Mouse (Mus musculus) heart, embryonic 10.5 days (tissue): ENCODE measurements around the gene Tldc1. TPM values are rescaled to one million over a fixed set of nuclear protein-coding genes. Genes with fewer than 3 reads are reported as not detected.

Experiments used
- DNase-seq: peaks from one replicate; pipeline ENCODE4 v3.0.0-alpha.2; 2017; ENCODE audit warnings: low spot score
- H3K27ac ChIP-seq: fragments of 300-500 bp; sonication (generic); 2 replicates; pipeline ENCODE4 v1.5.1; 2016; ENCODE audit warnings: mild to moderate bottlenecking
- H3K27me3 ChIP-seq: fragments of 300-500 bp; sonication (generic); 2 replicates; pipeline ENCODE4 v1.6.1; 2016; ENCODE audit warnings: mild to moderate bottlenecking; ENCODE audit not compliant: poor library complexity, insufficient read depth, severe bottlenecking
- H3K36me3 ChIP-seq: fragments of 300-500 bp; sonication (generic); 2 replicates; pipeline ENCODE4 v1.6.1; 2016; ENCODE audit warnings: mild to moderate bottlenecking, moderate library complexity
- H3K4me1 ChIP-seq: fragments of 300-500 bp; sonication (generic); 2 replicates; pipeline ENCODE4 v1.6.1; 2016; ENCODE audit warnings: mild to moderate bottlenecking
- H3K4me3 ChIP-seq: fragments of 300-500 bp; sonication (generic); 2 replicates; pipeline ENCODE4 v1.5.1; 2016; ENCODE audit warnings: mild to moderate bottlenecking, moderate library complexity
- H3K9me3 ChIP-seq: fragments of 300-500 bp; sonication (generic); 2 replicates; pipeline ENCODE4 v1.6.1; 2016; ENCODE audit warnings: mild to moderate bottlenecking, moderate library complexity
- WGBS: fragments of 180-500 bp; shearing (Covaris S2); methylation state at CpG from one replicate; pipeline ENCODE4 v1.1.7; 2016; 5-methylcytosine and 5-hydroxymethylcytosine counted together
- polyA plus RNA-seq: library from polyadenylated mRNA; unstranded; fragments of >200 nt; fragmentation: Nextera tagmentation; extraction: Ambion mirVana; gene quantifications from 2 replicates; pipeline ENCODE4 v1.2.1, GENCODE M21; 2016

Gene Tldc1
- polyA plus RNA-seq, 1 experiment from 2014 or later, result 14.5 TPM

DNA sequence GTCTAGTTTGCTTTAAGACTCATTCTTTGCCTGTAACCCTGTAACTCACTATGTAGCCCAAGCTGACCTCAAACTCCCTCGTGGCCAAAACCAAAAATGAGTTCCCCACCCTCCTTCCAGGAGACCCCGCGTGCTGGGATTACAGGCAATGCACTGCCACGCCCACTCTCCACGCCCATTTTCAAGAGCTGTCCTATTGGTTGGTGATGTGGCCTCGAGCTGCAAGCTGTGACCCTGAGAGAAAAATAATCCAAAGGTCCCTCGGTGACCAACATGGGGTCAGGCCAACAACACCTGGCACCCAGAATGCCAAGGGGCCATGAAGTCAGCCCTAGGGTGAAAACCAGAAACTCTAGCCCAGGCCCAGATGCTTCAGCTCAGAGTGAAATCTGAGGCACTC is 16.5 kb upstream of the Tldc1 start:
- Histone ChIP-seq H3K4me1 (peaks cover 41% of the 10 kb centered on the region), H3K27ac (no peak overlapping the region), H3K9me3 (no peaks in the 10 kb centered on the region), H3K4me3 (no peak overlapping the region), H3K36me3 (no peaks in the 10 kb centered on the region), H3K27me3 (peaks cover under 1% of the 10 kb centered on the region; the same call in 1 of the 2 replicates)
- DNase-seq, result no peak
- 45% methylated on average over 7 of the region's 7 CpGs for WGBS

DNA sequence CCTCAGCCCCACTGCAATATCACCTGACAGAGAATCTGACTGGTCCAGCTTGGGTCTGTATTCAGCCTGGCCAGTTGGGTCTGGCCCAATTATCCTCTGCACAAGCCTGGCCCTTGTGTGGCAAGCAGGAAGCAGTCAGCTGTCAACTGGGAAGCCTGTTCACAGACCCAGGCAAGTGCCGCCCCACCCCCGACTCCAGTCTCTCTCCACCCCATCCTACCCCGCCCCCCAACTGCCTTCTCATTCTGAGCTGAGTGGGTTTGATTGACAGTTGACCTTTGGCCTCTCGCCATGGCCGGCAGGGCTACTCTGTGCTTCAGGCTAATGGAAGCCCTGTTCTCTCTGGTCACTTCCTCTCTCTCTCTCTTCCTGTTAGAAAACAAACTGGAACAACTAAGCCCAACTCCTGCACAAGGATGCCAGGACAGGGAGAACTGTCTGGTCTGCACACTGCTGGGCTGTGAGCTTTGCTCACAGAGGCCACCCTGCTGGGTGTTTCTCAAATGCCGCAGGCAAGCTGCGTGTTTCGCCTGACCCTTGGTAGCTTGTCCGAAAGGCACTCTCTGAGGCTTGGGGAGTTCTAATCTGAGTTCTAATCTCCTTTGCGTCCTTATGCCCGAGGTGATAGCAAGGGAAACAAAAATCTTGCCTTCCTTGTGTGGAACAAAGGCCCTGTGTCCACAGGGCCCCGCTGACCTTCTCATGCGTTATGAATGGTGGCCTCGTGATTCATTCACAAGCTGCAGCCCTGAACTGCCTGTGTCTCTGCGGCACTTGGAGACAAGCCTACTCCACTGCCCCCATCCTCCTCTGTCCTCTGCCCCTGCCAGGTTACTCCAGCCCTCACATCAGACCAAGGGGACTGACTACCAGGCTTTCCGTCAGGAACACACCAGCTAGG is 13.8 kb upstream of the Tldc1 start:
- peak overlapping the region; percentile 80 for H3K27ac ChIP-seq

DNA sequence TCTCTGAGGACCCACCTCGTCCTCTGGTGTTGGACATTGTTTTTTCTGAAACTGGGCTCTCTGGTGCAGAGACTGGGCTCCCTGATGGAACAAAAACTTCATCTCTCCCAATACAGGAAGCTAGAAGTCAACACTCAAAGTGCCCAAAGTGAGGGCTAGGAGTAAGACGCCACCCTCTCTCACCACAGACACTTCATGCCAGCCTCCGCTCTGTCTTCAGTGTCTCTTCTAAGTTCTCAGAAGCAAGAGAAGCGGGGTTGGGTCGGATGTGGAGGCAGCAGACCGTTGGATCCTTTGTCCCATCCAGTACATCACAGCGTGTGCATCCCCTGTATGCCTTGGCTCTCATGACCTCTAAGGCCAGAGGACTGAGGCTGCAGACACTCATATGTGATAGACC is 11.4 kb upstream of the Tldc1 start:
- Histone ChIP-seq H3K27me3 (peaks cover 22% of the 10 kb centered on the region), H3K36me3 (no peaks in the 10 kb centered on the region), H3K27ac (no peak overlapping the region), H3K4me1 (peaks cover 42% of the 10 kb centered on the region), H3K4me3 (no peak overlapping the region), H3K9me3 (no peaks in the 10 kb centered on the region)
- 87% methylated on average over 7 of the region's 7 CpGs for WGBS
- DNase-seq, result no peak

More for the DNA sequence above, 13.8 kb upstream of the Tldc1 start:
- H3K9me3 ChIP-seq, result no peaks in the 10 kb centered on the region
- H3K4me1 ChIP-seq, result peaks cover 30% of the 10 kb centered on the region
- WGBS, result 35% methylated on average over 16 of the region's 16 CpGs
- peaks cover 9% of the 10 kb centered on the region; the same call in 1 of the 2 replicates for H3K27me3 ChIP-seq
- H3K36me3 ChIP-seq, result no peaks in the 10 kb centered on the region
- DNase-seq, result peak; percentile 84
- H3K4me3 ChIP-seq, result no peak overlapping the region

DNA sequence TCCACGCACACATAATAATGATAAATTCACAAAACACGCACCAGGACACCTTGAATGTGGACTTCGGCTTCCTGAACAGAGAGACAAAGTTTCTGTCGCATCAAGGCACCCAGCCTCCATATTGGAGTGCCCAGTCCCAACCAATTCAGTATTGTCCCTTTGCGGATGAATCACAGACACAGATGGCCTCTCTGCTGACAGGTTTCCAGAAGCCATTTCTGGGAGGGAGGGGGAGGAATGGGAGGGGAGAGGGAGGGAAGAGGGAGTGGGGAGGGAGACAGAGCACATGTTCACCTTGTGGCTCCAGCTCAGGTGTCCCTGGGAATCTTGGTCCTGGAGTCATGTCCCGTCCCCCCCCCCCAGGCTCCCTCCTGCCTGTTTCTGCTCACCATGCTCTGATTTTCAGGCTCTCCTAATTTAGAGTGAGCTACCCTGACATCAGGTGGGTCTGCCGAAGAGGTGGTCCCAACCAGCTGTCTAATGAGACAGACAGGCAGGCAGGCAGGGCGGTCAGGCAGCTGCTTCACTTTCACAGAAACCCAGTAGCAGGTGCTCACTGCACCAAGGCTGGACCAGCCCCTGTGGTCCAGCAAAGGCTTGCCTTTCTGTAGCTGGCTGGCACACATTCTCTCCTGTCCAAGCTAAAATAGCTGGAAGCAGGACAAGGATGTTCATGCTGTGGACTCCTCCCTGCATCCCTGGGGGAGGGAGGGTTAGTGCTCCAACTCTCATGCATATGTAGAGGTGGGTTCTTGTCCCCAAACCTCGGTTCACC is 10.6 kb upstream of the Tldc1 start:
- DNase-seq, result no peak
- Histone ChIP-seq H3K27ac (0 out of 2 replicates have a peak overlapping the region, but pooled peaks have one; percentile 5), H3K4me1 (peaks cover 50% of the 10 kb centered on the region), H3K9me3 (no peaks in the 10 kb centered on the region), H3K36me3 (no peaks in the 10 kb centered on the region), H3K27me3 (peaks cover 30% of the 10 kb centered on the region), H3K4me3 (no peak overlapping the region)
- 74% methylated on average over 9 of the region's 9 CpGs for WGBS

DNA sequence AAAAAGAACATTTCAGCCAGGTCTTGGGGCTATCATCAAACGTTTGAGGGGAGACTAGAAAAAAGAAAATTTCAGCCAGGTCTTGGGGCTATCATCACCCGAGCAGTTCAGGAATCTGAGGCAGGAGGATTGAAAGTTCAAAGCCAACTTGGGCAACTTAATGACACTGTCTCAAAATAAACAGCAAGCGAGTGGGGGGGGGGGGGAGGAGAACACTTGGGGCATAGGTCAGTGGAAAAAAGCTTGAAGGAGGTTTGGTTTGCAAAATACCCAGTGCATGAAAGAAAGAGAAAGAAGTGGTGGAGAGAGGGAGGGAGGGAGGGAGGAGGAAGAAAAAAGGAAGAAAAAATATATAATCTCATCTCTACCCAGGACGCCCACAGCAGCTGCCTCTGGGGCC is 9.1 kb upstream of the Tldc1 start:
- peaks cover 52% of the 10 kb centered on the region for H3K4me1 ChIP-seq
- WGBS, result 49% methylated on average over 4 of the region's 4 CpGs
- DNase-seq, result no peak
- H3K36me3 ChIP-seq, result no peaks in the 10 kb centered on the region
- H3K27ac ChIP-seq, result no peak overlapping the region
- H3K4me3 ChIP-seq, result no peak overlapping the region
- H3K27me3 ChIP-seq, result peaks cover 34% of the 10 kb centered on the region
- no peaks in the 10 kb centered on the region for H3K9me3 ChIP-seq

DNA sequence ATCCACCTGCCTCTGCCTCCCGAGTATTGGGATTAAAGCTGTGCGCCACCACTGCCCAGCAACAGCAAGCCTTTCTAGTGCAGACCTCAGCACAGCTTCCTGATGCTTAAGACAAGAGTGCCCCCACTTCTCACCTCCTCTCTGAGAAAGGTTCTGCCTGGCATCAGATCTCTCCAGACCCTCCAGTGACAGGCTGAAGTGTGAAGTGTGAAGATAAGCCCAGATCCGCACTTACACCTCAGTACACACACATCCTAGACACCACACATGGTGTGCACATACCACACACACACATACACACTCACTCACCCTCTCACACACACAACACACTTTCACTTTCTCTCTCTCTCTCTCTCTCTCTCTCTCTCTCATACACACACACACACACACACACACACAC is 8.7 kb upstream of the Tldc1 start:
- DNase-seq, result no peak
- 39% methylated on average over 3 of the region's 3 CpGs for WGBS
- H3K27me3 ChIP-seq, result peaks cover 34% of the 10 kb centered on the region
- no peak overlapping the region for H3K4me3 ChIP-seq
- H3K4me1 ChIP-seq, result peaks cover 47% of the 10 kb centered on the region
- no peak overlapping the region for H3K27ac ChIP-seq
- H3K9me3 ChIP-seq, result no peaks in the 10 kb centered on the region
- no peaks in the 10 kb centered on the region for H3K36me3 ChIP-seq

DNA sequence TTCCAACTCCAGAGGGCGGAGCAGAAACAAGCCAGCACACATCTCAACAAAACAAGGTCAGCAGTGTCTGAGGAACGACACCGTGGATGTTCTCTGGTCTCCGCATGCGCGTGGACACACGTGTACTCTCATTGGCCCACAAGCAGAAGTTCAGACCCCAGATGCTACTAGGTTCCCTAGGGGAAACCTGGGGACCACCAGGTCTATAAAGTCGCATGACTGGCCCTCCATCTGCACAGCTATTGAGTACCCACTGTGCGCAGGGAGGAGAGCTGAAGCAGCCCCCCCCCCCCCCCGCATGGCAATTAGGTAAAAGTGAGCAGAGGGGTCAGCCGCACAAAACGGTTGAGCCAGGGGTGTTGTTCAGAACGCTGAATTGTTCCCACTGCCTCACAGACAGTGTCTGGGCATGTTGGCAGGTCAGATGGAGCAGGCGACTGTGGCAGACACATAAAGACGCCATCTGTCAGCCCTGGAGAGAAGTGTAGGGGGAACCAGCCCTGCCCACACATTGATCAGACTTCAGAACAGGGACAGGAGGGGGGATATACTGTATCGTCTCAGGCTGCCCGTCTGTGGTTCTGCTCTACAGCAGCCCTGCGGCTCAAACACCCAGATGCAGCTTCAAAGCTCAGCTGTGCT is 7.7 kb upstream of the Tldc1 start:
- Histone ChIP-seq H3K9me3 (no peaks in the 10 kb centered on the region), H3K27ac (no peak overlapping the region; the same call in 1 of the 2 replicates), H3K27me3 (peaks cover 38% of the 10 kb centered on the region), H3K4me3 (no peak overlapping the region), H3K4me1 (peaks cover 37% of the 10 kb centered on the region), H3K36me3 (no peaks in the 10 kb centered on the region)
- no peak for DNase-seq
- 66% methylated on average over 18 of the region's 18 CpGs for WGBS

DNA sequence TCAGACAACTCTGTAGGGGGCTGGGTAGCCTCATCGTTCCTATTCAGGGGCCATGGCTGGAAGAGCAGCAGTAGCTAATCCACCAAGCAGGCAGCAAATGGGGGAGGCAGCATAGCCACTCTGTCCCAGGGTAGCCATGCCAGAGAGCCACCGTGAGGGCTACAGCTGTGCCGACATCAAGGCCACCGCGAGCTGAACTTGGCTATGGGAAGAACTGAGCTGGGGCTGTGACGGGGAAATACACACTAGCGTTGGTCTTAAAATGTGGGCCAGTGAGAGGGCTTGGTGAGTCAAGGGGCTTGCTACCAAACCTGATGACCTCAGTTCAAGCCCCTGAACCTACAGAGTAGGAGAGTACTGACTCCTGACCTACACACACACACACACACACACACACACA is 6.5 kb upstream of the Tldc1 start:
- no peaks in the 10 kb centered on the region for H3K36me3 ChIP-seq
- no peaks in the 10 kb centered on the region for H3K9me3 ChIP-seq
- no peak overlapping the region for H3K4me3 ChIP-seq
- H3K27ac ChIP-seq, result 0 out of 2 replicates have a peak overlapping the region, but pooled peaks have one; percentile 75
- DNase-seq, result no peak
- H3K4me1 ChIP-seq, result peaks cover 34% of the 10 kb centered on the region
- 63% methylated on average over 7 of the region's 7 CpGs for WGBS
- peaks cover 47% of the 10 kb centered on the region for H3K27me3 ChIP-seq

DNA sequence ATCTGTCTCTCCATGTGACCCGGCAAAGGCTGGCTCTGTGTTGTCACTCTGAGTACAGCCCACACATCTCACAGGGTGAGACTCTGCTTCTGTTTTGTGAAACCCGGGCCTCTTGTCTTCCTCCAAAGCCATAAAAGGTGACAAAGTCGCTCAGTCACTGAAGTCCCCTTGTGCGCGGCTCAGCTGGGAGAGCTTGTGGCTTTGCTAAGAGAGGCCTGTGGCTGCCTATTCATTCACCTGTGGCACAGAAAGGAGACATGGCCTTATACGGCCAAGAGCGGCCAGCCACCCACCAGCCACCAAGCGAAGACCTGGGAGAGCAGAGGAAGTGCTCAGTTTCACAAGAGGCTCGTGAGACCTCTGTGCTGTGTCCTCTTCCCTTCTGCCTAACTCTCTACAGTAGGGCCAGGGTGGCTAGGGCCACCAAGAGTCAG is 5.9 kb upstream of the Tldc1 start:
- 32% methylated on average over 9 of the region's 9 CpGs for WGBS
- Histone ChIP-seq H3K36me3 (no peaks in the 10 kb centered on the region), H3K27ac (peak overlapping the region; percentile 75), H3K4me1 (peaks cover 39% of the 10 kb centered on the region), H3K9me3 (no peaks in the 10 kb centered on the region), H3K27me3 (peaks cover 44% of the 10 kb centered on the region), H3K4me3 (no peak overlapping the region)
- no peak for DNase-seq

DNA sequence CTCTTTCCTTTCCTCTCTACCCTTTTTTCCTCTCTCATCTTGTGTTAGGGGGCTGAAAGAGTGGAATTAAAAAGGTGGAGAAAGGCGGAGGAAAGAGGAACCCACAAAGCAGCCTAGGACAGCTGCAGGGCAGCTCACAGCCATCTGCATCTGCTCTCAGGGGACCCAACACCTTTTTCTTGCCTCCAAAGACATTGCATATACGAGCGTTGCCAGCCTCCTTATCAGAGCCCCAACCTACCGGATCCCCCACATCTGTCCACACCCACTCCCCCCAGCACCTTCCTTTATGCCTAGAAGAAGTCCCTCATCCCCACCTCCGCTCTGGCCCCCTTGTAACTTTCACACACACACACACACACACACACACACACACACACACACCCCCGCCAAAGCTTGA is 5.4 kb upstream of the Tldc1 start:
- DNase-seq, result no peak
- Histone ChIP-seq H3K4me1 (peaks cover 38% of the 10 kb centered on the region), H3K9me3 (no peaks in the 10 kb centered on the region), H3K36me3 (no peaks in the 10 kb centered on the region), H3K27ac (peak overlapping the region; percentile 75; the same call in 1 of the 2 replicates), H3K27me3 (peaks cover 38% of the 10 kb centered on the region), H3K4me3 (no peak overlapping the region)
- WGBS, result 54% methylated on average over 6 of the region's 6 CpGs

DNA sequence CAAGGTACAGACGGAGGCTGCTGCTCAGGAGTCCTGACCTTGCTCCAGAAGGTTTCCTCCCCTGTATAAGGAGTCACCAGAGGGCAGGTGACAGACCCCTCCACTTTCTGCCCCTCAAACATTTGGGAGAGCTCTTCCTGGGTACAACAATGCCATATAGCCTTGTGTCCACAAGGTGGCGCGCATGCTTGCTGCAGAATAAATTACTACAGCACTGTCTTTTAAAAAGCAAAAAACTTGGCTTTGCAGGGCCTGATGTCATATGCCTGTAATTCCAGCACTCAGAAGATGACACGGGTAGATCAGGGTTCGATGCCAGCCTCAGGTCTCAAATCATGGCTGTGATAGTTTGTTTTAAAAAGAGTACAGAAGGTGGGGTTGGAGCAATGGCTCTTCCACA is 4.5 kb upstream of the Tldc1 start:
- Histone ChIP-seq H3K27ac (no peak overlapping the region), H3K36me3 (no peaks in the 10 kb centered on the region), H3K27me3 (peaks cover 38% of the 10 kb centered on the region), H3K4me1 (peaks cover 44% of the 10 kb centered on the region), H3K4me3 (no peak overlapping the region), H3K9me3 (no peaks in the 10 kb centered on the region)
- DNase-seq, result no peak
- 4% methylated on average over 5 of the region's 5 CpGs for WGBS

DNA sequence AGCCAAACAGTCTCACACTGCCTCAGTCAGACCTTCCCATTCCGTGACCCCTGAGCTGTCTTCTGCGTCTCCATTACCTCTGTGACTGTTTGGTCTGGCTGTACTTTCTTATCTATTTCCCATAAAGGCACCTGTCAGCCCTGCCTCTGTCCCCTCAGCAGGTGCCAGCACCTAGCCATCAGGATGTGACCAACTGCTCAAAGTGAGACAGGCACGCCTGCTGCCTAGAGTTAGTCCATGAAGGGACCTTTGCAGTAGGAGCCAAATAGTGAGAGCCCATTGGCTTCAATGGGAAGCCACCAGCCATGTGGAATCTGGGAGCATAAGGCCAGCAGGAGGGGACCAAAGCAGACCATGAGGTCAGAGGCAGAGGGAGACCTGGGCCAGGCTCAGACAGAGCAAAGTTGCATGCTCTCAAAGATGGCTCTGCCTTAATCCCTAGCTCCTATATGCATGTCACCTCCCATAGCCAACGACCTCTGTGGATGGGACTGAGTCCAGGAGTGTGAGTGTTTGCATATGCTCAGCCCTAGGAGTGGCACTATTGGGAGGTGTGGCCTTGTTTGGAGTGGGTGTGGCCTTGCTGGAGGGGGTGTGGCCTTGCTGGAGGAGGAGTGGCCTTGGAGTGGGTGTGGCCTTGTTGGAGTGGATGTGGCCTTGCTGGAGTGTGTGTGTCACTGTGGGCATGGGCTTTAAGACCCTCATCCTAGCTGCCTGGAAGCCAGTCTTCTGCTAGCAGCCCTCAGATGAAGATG is 3.0 kb upstream of the Tldc1 start:
- no peaks in the 10 kb centered on the region for H3K36me3 ChIP-seq
- H3K4me1 ChIP-seq, result peaks cover 50% of the 10 kb centered on the region
- H3K9me3 ChIP-seq, result no peaks in the 10 kb centered on the region
- no peak overlapping the region for H3K27ac ChIP-seq
- H3K4me3 ChIP-seq, result no peak overlapping the region
- no peak for DNase-seq
- H3K27me3 ChIP-seq, result peaks cover 36% of the 10 kb centered on the region
- WGBS, result 60% methylated on average over 4 of the region's 4 CpGs
